Mouse (Mus musculus) B cell, adult (primary cell): Measurements from ENCODE around the gene Espn. TPM values are rescaled to one million over a fixed set of nuclear protein-coding genes. Genes with fewer than 3 reads are reported as not detected.

Source experiments
- total RNA-seq: library from RNA; stranded (reverse); gene quantifications from 4 replicates; pipeline ENCODE4 v1.2.4, GENCODE M21; 2023; ENCODE audit not compliant: inconsistent age

The Espn gene
- total RNA-seq: 0.99 to 1.7 TPM (median 1.0 TPM) in 4 replicates

GRCm38 (mm10) chr4:152151966-152152544 lies at the start of gene Espn:
TSS of gene Espn (minus strand) at chr4:152152371.

DNA sequence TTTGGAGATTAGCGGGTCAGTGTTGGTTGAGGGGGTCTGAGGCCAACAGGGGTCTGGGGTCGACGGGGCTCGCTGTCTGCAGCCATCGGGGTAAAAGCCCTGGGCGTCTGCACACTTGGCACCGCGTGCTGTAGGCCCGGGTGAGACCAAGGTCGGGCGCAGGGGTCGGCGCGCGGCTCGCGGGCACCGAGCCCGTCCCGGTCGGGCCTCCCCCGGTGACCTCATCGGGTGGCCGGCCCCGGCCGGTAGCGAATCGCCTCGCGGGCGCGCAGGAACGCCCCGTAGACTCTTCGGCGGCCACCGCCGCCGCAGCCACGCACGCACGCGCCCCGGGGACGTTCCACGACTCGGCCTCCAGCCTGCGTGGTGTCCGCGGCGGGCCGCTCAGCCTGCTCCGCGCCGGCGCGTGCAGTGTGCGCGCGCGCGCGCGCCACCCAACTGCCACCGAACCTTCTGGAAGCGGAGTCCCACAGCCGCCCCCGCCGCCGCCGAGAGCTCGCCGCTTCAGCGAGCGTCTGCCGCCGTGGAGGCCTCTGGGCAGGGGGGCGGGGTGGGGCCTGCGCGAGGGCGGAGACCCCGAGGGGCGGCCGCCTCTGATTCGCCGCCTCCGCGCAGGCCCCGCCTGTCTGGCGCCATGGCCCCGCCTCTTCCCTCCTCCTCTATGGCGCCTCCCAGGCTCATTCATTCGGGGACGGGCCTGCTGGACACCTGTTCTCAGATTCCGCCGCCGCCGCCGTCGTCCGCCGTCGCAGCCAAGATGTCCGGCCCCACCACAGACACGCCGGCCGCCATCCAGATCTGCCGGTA lies 25.6 kb upstream of the Espn start, which contains the start of gene Acot7:
Acot7 (plus strand) TSS at position 598 of the 807 bp plus-strand sequence.

GRCm38 (mm10) chr4:152158585-152159284 lies 6.6 kb upstream of the Espn start, which contains the start of gene Hes2:
TSS of gene Hes2 (plus strand) at chr4:152158867.

DNA sequence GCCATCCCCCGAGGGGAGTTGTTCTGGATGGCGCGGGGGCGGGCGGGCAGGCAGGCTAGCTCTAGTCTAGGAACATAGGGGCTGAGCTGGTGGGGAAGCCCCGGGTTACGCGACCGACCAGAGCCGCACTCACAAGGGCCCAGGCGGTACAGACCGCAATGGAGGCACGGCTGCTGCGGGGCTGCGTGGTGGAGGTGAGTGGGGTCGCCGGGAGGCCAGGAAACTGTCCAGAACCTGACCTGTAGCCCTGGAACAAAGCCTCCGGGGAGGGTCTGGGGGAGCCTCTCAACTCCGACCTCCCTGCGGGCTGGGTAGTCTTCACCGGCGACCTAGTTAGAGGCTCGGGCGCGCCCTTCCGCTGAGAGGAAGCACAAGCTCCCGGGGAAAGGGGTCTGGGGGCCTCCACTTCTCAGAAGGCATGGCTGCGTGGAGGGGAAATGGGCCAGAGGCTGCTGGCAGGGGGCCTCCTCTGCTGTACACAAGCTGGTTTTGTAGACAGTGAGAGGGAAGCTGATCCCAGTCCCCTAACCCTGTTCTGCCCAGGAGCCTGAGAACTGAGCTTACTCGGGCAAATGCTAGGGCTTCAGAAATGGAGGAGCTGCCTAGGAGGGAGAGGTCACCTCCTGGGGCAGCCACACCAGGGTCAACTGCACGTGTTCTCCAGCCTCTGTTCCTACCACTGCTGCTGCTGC lies 36.1 kb downstream of the Espn start, which contains the start of gene Tnfrsf25:
Tnfrsf25 (plus strand) TSS at position 14 of the 692 bp plus-strand sequence.

GRCm38 (mm10) chr4:152072121-152072601 lies 80.0 kb downstream of the Espn start, which contains the start of gene Plekhg5:
TSS of gene Plekhg5 (plus strand) at chr4:152072498.

Other genes with a start within 250 kb of the Espn start
- gene Dnajc11, start 218.7 kb downstream of the Espn start, total RNA-seq: 63.0 to 74.3 TPM (median 70.1 TPM) in 4 replicates
- 32.4 to 40.3 TPM (median 37.0 TPM) in 4 replicates for gene Thap3, start 163.4 kb downstream of the Espn start, total RNA-seq
- gene Phf13, start 156.1 kb downstream of the Espn start, total RNA-seq: 4.3 to 4.9 TPM (median 4.6 TPM) in 4 replicates
- 16.6 to 19.0 TPM (median 17.2 TPM) in 4 replicates for gene Klhl21, start 143.6 kb downstream of the Espn start, total RNA-seq
- gene Zbtb48, start 124.7 kb downstream of the Espn start, total RNA-seq: 20.9 to 34.7 TPM (median 26.9 TPM) in 4 replicates
- 0.19 to 0.69 TPM (median 0.51 TPM) in 3 of 4 replicates, not detected in the other for gene Tas1r1, start 113.8 kb downstream of the Espn start, total RNA-seq
- 39.8 to 45.6 TPM (median 41.7 TPM) in 4 replicates for gene Nol9, start 113.0 kb downstream of the Espn start, total RNA-seq
- 1.5 to 3.0 TPM (median 2.6 TPM) in 4 replicates for gene Plekhg5, start 79.9 kb downstream of the Espn start, total RNA-seq
- not detected in 4 replicates for gene Tnfrsf25, start 36.4 kb downstream of the Espn start, total RNA-seq
- gene Hes2, start 6.5 kb upstream of the Espn start, total RNA-seq: not detected in 4 replicates
- gene Acot7, start 25.8 kb upstream of the Espn start, total RNA-seq: 3.3 to 7.2 TPM (median 5.1 TPM) in 4 replicates
- gene Gpr153, start 121.9 kb upstream of the Espn start, total RNA-seq: 0.13 to 0.18 TPM in 2 of 4 replicates, not detected in the others
- not detected in 4 replicates for gene Hes3, start 139.3 kb upstream of the Espn start, total RNA-seq
- gene Icmt, start 144.9 kb upstream of the Espn start, total RNA-seq: 24.4 to 32.0 TPM (median 29.6 TPM) in 4 replicates
- gene Rnf207, start 166.6 kb upstream of the Espn start, total RNA-seq: not detected in 4 replicates
- 839 to 935 TPM (median 860 TPM) in 4 replicates for gene Rpl22, start 173.4 kb upstream of the Espn start, total RNA-seq
- 0.06 to 0.13 TPM (median 0.08 TPM) in 4 replicates for gene Chd5, start 186.3 kb upstream of the Espn start, total RNA-seq